Mouse (Mus musculus) forebrain, embryonic 16.5 days (tissue): ENCODE data around the gene Hexim2. TPM values are rescaled to one million over a fixed set of nuclear protein-coding genes. Genes with fewer than 3 reads are reported as not detected.

Source experiments
- ATAC-seq: fragments of 200-750 bp; cut with Nextera tagmentation; 2 replicates; pipeline ENCODE4 v1.8.0; 2017; ENCODE audit warnings: mild to moderate bottlenecking, moderate library complexity
- H3K27ac ChIP-seq: fragments of 300-500 bp; sonication (generic); 2 replicates; pipeline ENCODE4 v1.5.1; 2014; ENCODE audit warnings: low read length, control low read depth
- H3K27me3 ChIP-seq: fragments of 300-500 bp; sonication (generic); replicated peaks from 2 replicates; pipeline ENCODE4 v1.6.1; 2014; ENCODE audit warnings: low read length; ENCODE audit not compliant: control insufficient read depth, insufficient read depth
- H3K36me3 ChIP-seq: fragments of 300-500 bp; sonication (generic); 2 replicates; pipeline ENCODE4 v1.6.1; 2014; ENCODE audit not compliant: control insufficient read depth, insufficient read depth
- H3K4me1 ChIP-seq: fragments of 300-500 bp; sonication (generic); replicated peaks from 2 replicates; pipeline ENCODE4 v1.6.1; 2014; ENCODE audit warnings: low read length; ENCODE audit not compliant: control insufficient read depth, insufficient read depth
- H3K4me2 ChIP-seq: fragments of 300-500 bp; sonication (generic); 2 replicates; pipeline ENCODE4 v1.6.1; 2014; ENCODE audit warnings: mild to moderate bottlenecking, low read length, control low read depth
- H3K4me3 ChIP-seq: fragments of 300-500 bp; sonication (generic); replicated peaks from 2 replicates; pipeline ENCODE4 v1.5.1; 2014; ENCODE audit warnings: mild to moderate bottlenecking, low read length, control low read depth
- H3K9ac ChIP-seq: fragments of 300-500 bp; sonication (generic); replicated peaks from 2 replicates; pipeline ENCODE4 v1.6.1; 2014; ENCODE audit warnings: low read depth, low read length, control low read depth
- H3K9me3 ChIP-seq: fragments of 300-500 bp; sonication (generic); 2 replicates; pipeline ENCODE4 v1.6.1; 2016; ENCODE audit warnings: low read length; ENCODE audit not compliant: control insufficient read depth
- whole genome bisulfite sequencing: fragments of 180-500 bp; shearing (Covaris S2); extraction: QIAGEN DNeasy Blood & Tissue Kit; methylation state at CpG from one replicate; pipeline ENCODE4 v1.1.7; 2014; 5-methylcytosine and 5-hydroxymethylcytosine counted together
- polyA plus RNA-seq: library from polyadenylated mRNA; unstranded; fragments of >200 nt; fragmentation: Nextera tagmentation; extraction: Ambion mirVana; gene quantifications from 2 replicates; pipeline ENCODE4 v1.2.1, GENCODE M21; 2015

The Hexim2 gene
- polyA plus RNA-seq, result 19.9 and 25.9 TPM in 2 replicates

GRCm38 (mm10) chr11:103131701-103132575 lies at the start of gene Hexim2:
Hexim2 (plus strand) TSS chr11:103132429.
- under 1% methylated on average over 39 of the region's 39 CpGs for WGBS
- Histone ChIP-seq H3K36me3 (no peaks in the 10 kb centered on the region), H3K9ac (peak within 1 kb of the TSS; percentile 98), H3K4me1 (peaks cover 32% of the 10 kb centered on the region), H3K27ac (peak within 1 kb of the TSS; percentile 97), H3K4me2 (peak within 1 kb of the TSS; percentile 97), H3K9me3 (no peaks in the 10 kb centered on the region), H3K27me3 (no peaks in the 10 kb centered on the region), H3K4me3 (peak within 1 kb of the TSS; percentile 94)
- ATAC-seq, result peak; percentile 41

GRCm38 (mm10) chr11:103093306-103093705 lies 38.9 kb upstream of the Hexim2 start:
- no peak for ATAC-seq
- Histone ChIP-seq H3K4me2 (no peak overlapping the region), H3K27me3 (no peaks in the 10 kb centered on the region), H3K4me1 (no peaks in the 10 kb centered on the region), H3K27ac (no peak overlapping the region), H3K9ac (no peak overlapping the region), H3K36me3 (no peaks in the 10 kb centered on the region), H3K4me3 (no peak overlapping the region), H3K9me3 (no peaks in the 10 kb centered on the region)
- WGBS, result 92% methylated on average over 7 of the region's 7 CpGs

GRCm38 (mm10) chr11:103093862-103094833 lies 38.1 kb upstream of the Hexim2 start:
- no peak overlapping the region for H3K4me3 ChIP-seq
- H3K4me1 ChIP-seq, result no peaks in the 10 kb centered on the region
- 80% methylated on average over 20 of the region's 20 CpGs for WGBS
- no peak overlapping the region for H3K9ac ChIP-seq
- no peaks in the 10 kb centered on the region for H3K27me3 ChIP-seq
- no peaks in the 10 kb centered on the region for H3K9me3 ChIP-seq
- H3K4me2 ChIP-seq, result no peak overlapping the region
- H3K36me3 ChIP-seq, result no peaks in the 10 kb centered on the region
- no peak for ATAC-seq
- H3K27ac ChIP-seq, result no peak overlapping the region

GRCm38 (mm10) chr11:103095107-103095670 lies 37.0 kb upstream of the Hexim2 start:
- Histone ChIP-seq H3K9ac (no peak overlapping the region), H3K27ac (no peak overlapping the region), H3K36me3 (no peaks in the 10 kb centered on the region), H3K4me1 (no peaks in the 10 kb centered on the region), H3K9me3 (no peaks in the 10 kb centered on the region), H3K4me2 (no peak overlapping the region), H3K4me3 (no peak overlapping the region), H3K27me3 (peaks cover under 1% of the 10 kb centered on the region; the same call in 1 of the 2 replicates)
- no peak for ATAC-seq
- WGBS, result 50% methylated on average over 9 of the region's 9 CpGs

- Histone ChIP-seq H3K9me3 (no peaks in the 10 kb centered on the region), H3K27me3 (peaks cover 7% of the 10 kb centered on the region; the same call in 1 of the 2 replicates), H3K4me2 (no peak overlapping the region), H3K36me3 (no peaks in the 10 kb centered on the region), H3K4me3 (no peak overlapping the region), H3K9ac (no peak overlapping the region), H3K4me1 (no peaks in the 10 kb centered on the region), H3K27ac (no peak overlapping the region)
- 92% methylated on average over 6 of the region's 6 CpGs for WGBS
- ATAC-seq, result no peak
Measured at GRCm38 (mm10) chr11:103095801-103096200, 36.4 kb upstream of the Hexim2 start.

GRCm38 (mm10) chr11:103096979-103097894 lies 35.0 kb upstream of the Hexim2 start:
- ATAC-seq, result no peak
- no peak overlapping the region for H3K4me3 ChIP-seq
- no peak overlapping the region for H3K4me2 ChIP-seq
- peaks cover 14% of the 10 kb centered on the region for H3K4me1 ChIP-seq
- H3K9ac ChIP-seq, result no peak overlapping the region
- WGBS, result 25% methylated on average over 22 of the region's 22 CpGs
- H3K9me3 ChIP-seq, result no peaks in the 10 kb centered on the region
- peaks cover 12% of the 10 kb centered on the region; the same call in 1 of the 2 replicates for H3K27me3 ChIP-seq
- H3K36me3 ChIP-seq, result no peaks in the 10 kb centered on the region
- no peak overlapping the region for H3K27ac ChIP-seq

GRCm38 (mm10) chr11:103098531-103099190 lies 33.6 kb upstream of the Hexim2 start:
- H3K27me3 ChIP-seq, result peaks cover 12% of the 10 kb centered on the region; the same call in 1 of the 2 replicates
- H3K4me2 ChIP-seq, result no peak overlapping the region
- H3K4me3 ChIP-seq, result no peak overlapping the region
- H3K9ac ChIP-seq, result no peak overlapping the region; the same call in 1 of the 2 replicates
- H3K27ac ChIP-seq, result no peak overlapping the region
- 64% methylated on average over 11 of the region's 11 CpGs for WGBS
- H3K4me1 ChIP-seq, result peaks cover 23% of the 10 kb centered on the region
- H3K36me3 ChIP-seq, result no peaks in the 10 kb centered on the region
- ATAC-seq, result no peak
- H3K9me3 ChIP-seq, result no peaks in the 10 kb centered on the region

GRCm38 (mm10) chr11:103099352-103099940 lies 32.8 kb upstream of the Hexim2 start:
- H3K9ac ChIP-seq, result no peak overlapping the region
- no peaks in the 10 kb centered on the region for H3K36me3 ChIP-seq
- H3K4me2 ChIP-seq, result no peak overlapping the region
- no peak overlapping the region for H3K4me3 ChIP-seq
- WGBS, result 61% methylated on average over 12 of the region's 12 CpGs
- H3K9me3 ChIP-seq, result no peaks in the 10 kb centered on the region
- peaks cover 25% of the 10 kb centered on the region for H3K4me1 ChIP-seq
- H3K27me3 ChIP-seq, result peaks cover 12% of the 10 kb centered on the region; the same call in 1 of the 2 replicates
- ATAC-seq, result no peak
- no peak overlapping the region for H3K27ac ChIP-seq
